Mouse (Mus musculus) liver, embryonic 14.5 days (tissue): ENCODE results near the gene Ugt1a6a. TPM values are rescaled to one million over a fixed set of nuclear protein-coding genes. Genes with fewer than 3 reads are reported as not detected.
"Not testable (repeated sequence)": the region's sequence is repeated elsewhere in the genome, so short reads cannot be mapped to it uniquely, and the experiment has no call there.

ENCODE experiments used
- ATAC-seq: fragments of 200-750 bp; cut with Nextera tagmentation; 2 replicates; pipeline ENCODE4 v1.8.0; 2017; ENCODE audit warnings: moderate number of reproducible peaks, mild to moderate bottlenecking, moderate library complexity; ENCODE audit not compliant: insufficient read depth
- DNase-seq, 3 experiments: peaks; one replicate each; pipeline ENCODE4 v3.0.0-alpha.2; 2012 to 2013; ENCODE audit warnings: low read depth in 3 of 3, low spot score in 3 of 3
- H3K27ac ChIP-seq: fragments of 300-500 bp; sonication (generic); 2 replicates; pipeline ENCODE4 v1.5.1; 2014; ENCODE audit warnings: moderate library complexity, mild to moderate bottlenecking, control low read depth, inconsistent platforms
- H3K27me3 ChIP-seq: fragments of 300-500 bp; sonication (generic); 2 replicates; pipeline ENCODE4 v1.6.1; 2014; ENCODE audit warnings: mild to moderate bottlenecking, low read length, moderate library complexity; ENCODE audit not compliant: control insufficient read depth, insufficient read depth
- H3K36me3 ChIP-seq: fragments of 300-500 bp; sonication (generic); replicated peaks from 2 replicates; pipeline ENCODE4 v1.6.1; 2014; ENCODE audit warnings: low read depth; ENCODE audit not compliant: control insufficient read depth, insufficient read depth
- H3K4me1 ChIP-seq, 2 experiments: fragments of 200-500 bp in 1 of 2; fragments of 300-500 bp in 1 of 2; sonication (generic) in 1 of 2; replicated peaks; 2 replicates each; pipeline ENCODE4 v1.6.1; 2012 to 2014; ENCODE audit warnings: antibody characterized with exemption in 1 of 2, inconsistent platforms in 1 of 2, low read length in 1 of 2; ENCODE audit not compliant: control insufficient read depth in 2 of 2, insufficient read depth in 2 of 2
- H3K4me2 ChIP-seq: fragments of 300-500 bp; sonication (generic); 2 replicates; pipeline ENCODE4 v1.6.1; 2014; ENCODE audit warnings: low read depth, mild to moderate bottlenecking, control low read depth, moderate library complexity
- H3K4me3 ChIP-seq, 2 experiments: fragments of 200-500 bp in 1 of 2; fragments of 300-500 bp in 1 of 2; sonication (generic) in 1 of 2; 2 replicates each; pipeline ENCODE4 v1.5.1; 2012 to 2014; ENCODE audit warnings: low read depth in 2 of 2, low read length in 2 of 2, mild to moderate bottlenecking in 2 of 2, control low read depth in 1 of 2, inconsistent platforms in 1 of 2, moderate library complexity in 1 of 2; ENCODE audit not compliant: insufficient read depth in 1 of 2
- H3K9ac ChIP-seq: fragments of 300-500 bp; sonication (generic); replicated peaks from 2 replicates; pipeline ENCODE4 v1.6.1; 2014; ENCODE audit warnings: mild to moderate bottlenecking, control low read depth, moderate library complexity
- H3K9me3 ChIP-seq: fragments of 300-500 bp; sonication (generic); 2 replicates; pipeline ENCODE4 v1.6.1; 2016; ENCODE audit warnings: low read length, mixed read lengths; ENCODE audit not compliant: control insufficient read depth
- CTCF ChIP-seq: IDR thresholded peaks from 2 replicates; pipeline ENCODE4 v1.5.1; 2016; ENCODE audit warnings: antibody characterized with exemption, low read depth, control low read depth
- EP300 ChIP-seq: IDR thresholded peaks from 2 replicates; pipeline ENCODE4 v1.6.1; 2016; ENCODE audit warnings: antibody characterized with exemption, low read depth
- WGBS: fragments of 180-500 bp; shearing (Covaris S2); extraction: QIAGEN DNeasy Blood & Tissue Kit; methylation state at CpG from one replicate; pipeline ENCODE4 v1.1.7; 2014; ENCODE audit not compliant: insufficient replicate concordance; 5-methylcytosine and 5-hydroxymethylcytosine counted together
- polyA plus RNA-seq, 2 experiments: library from polyadenylated mRNA; depleted of rRNA in 1 of 2; stranded (reverse) in 1 of 2; unstranded in 1 of 2; fragments of >200 nt; fragmentation: Nextera tagmentation in 1 of 2; extraction: Ambion mirVana in 1 of 2; gene quantifications; 2 replicates each; pipeline versions ENCODE4 v1.2.1 to v1.2.3; 2012 to 2014

Ugt1a6a gene
- polyA plus RNA-seq, 2 experiments: 3.6 to 7.1 TPM

- TF ChIP-seq EP300 (no peak), CTCF (no peak)
- no peak overlapping the region for H3K4me2 ChIP-seq
- no peak overlapping the region for H3K9ac ChIP-seq
- whole genome bisulfite sequencing: 37% methylated on average over 4 of the region's 4 CpGs
- H3K4me3 ChIP-seq: no peak overlapping the region
- DNase-seq: no peak
- H3K36me3 ChIP-seq: no peaks in the 10 kb centered on the region
- peaks cover 11% of the 10 kb centered on the region for H3K9me3 ChIP-seq
- ATAC-seq: no peak
- H3K27ac ChIP-seq: no peak overlapping the region
- no peaks in the 10 kb centered on the region for H3K4me1 ChIP-seq
- H3K27me3 ChIP-seq: no peaks in the 10 kb centered on the region
Measured at GRCm38 (mm10) chr1:88218591-88218990, 84.0 kb downstream of the Ugt1a6a start.

DNA sequence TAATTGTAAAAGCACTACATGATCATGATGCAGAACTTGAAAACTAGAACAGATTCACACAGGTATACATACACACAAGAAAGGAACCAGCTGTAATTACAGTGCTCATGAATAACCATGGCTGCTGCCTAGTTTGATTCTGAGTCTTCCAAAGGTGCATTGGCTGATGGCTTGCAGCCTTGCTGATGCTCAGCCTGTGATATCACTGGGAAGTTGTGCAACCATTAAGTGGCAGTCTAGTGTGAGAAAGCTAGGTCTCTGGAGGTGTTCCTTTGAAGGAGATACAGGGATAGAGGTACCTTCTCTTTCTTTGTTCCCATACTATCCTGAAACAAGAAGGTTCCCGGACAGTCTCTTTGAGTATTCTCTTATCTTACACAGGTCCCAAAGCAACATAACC is 84.4 kb downstream of the Ugt1a6a start:
- H3K9me3 ChIP-seq: peaks cover 7% of the 10 kb centered on the region

DNA sequence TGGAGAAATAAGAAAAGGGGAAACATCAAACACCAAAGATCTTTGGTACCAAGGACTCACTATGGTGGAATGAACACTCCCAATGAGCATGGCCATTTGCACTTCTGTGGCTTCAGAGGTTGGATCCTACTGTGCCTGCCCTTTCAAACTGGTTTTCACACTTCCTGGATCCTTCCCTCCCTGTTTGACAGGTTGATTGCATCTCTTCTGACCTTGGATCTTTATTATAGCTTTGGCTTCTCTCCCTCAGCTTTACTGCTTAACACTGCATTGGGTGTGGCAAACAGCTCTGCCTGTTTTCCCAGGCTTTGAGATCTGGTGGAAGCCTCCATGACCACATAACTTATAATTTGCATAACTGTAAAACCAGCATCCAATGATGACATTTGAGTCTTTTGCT is 85.7 kb downstream of the Ugt1a6a start:
- ATAC-seq (no peak), DNase-seq (no peak)
- Histone ChIP-seq H3K27me3 (no peaks in the 10 kb centered on the region), H3K4me3 (no peak overlapping the region), H3K4me2 (no peak overlapping the region), H3K9me3 (peaks cover 4% of the 10 kb centered on the region), H3K36me3 (no peaks in the 10 kb centered on the region), H3K27ac (no peak overlapping the region), H3K9ac (no peak overlapping the region), H3K4me1 (no peaks in the 10 kb centered on the region)
- TF ChIP-seq EP300 (no peak), CTCF (no peak)

More for the DNA sequence above, 84.4 kb downstream of the Ugt1a6a start:
- 7% methylated on average over 1 of the region's 1 CpGs for WGBS
- Histone ChIP-seq H3K4me3 (no peak overlapping the region), H3K9ac (no peak overlapping the region), H3K36me3 (no peaks in the 10 kb centered on the region), H3K27ac (no peak overlapping the region), H3K4me2 (no peak overlapping the region), H3K4me1 (no peaks in the 10 kb centered on the region), H3K27me3 (no peaks in the 10 kb centered on the region)
- ATAC-seq: no peak
- TF ChIP-seq EP300 (no peak), CTCF (no peak)
- DNase-seq: no peak

DNA sequence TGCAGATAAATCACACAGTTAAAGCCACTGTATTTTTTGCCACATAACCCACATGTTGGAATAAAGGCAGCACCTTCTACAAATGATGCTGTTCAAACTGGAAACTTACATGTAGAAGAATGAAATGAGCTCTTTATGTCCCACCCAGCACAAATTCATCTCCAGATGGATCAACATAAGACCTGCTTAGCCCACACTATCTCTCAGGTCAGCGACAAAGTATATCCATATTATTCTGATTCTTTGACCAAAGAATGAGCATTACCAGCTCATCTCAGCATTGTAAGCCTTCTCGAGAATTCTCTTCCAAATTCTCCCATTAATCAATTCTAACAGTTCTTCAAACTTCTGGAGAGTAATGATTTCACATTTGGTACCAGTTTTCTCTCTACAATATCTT is 87.6 kb downstream of the Ugt1a6a start:
- Histone ChIP-seq H3K36me3 (no peaks in the 10 kb centered on the region), H3K4me3 (no peak overlapping the region), H3K27ac (no peak overlapping the region), H3K4me2 (no peak overlapping the region), H3K4me1 (no peaks in the 10 kb centered on the region), H3K27me3 (no peaks in the 10 kb centered on the region), H3K9ac (no peak overlapping the region), H3K9me3 (peaks cover 2% of the 10 kb centered on the region)
- WGBS: 29% methylated on average over 2 of the region's 2 CpGs
- TF ChIP-seq EP300: no peak
- no peak for TF ChIP-seq CTCF
- DNase-seq (no peak), ATAC-seq (no peak)

GRCm38 (mm10) chr1:88223011-88223515 is 88.5 kb downstream of the Ugt1a6a start:
- H3K4me2 ChIP-seq, H3K9me3 ChIP-seq, ATAC-seq, H3K4me1 ChIP-seq, H3K9ac ChIP-seq, H3K36me3 ChIP-seq, H3K4me3 ChIP-seq, DNase-seq, H3K27me3 ChIP-seq, H3K27ac ChIP-seq: not testable (repeated sequence)

DNA sequence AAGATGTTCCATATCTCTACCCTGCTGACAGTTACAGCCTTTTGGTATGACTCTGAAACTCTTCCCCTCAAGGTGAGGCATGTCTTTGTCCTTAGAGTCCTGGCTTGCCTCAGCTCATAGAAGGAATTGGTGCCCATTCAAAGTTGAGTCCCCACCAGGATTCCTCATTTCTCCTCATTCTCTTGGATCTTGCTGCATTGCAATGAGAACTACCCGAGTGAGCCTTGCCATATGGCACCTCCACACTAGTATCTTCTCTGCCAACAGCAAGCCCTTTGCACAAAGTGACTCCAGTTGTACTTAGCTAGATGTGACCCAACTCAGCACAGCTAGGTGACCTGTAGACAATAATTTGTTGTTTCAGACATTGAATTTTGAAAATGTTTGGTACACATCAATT is 89.0 kb downstream of the Ugt1a6a start:
- WGBS: 21% methylated on average over 1 of the region's 1 CpGs
- TF ChIP-seq EP300: no peak
- TF ChIP-seq CTCF: no peak
- H3K27ac ChIP-seq: no peak overlapping the region
- no peaks in the 10 kb centered on the region for H3K4me1 ChIP-seq
- peaks cover 2% of the 10 kb centered on the region for H3K9me3 ChIP-seq
- ATAC-seq: no peak
- no peaks in the 10 kb centered on the region for H3K36me3 ChIP-seq
- no peak for DNase-seq
- no peak overlapping the region for H3K9ac ChIP-seq
- no peak overlapping the region for H3K4me3 ChIP-seq
- H3K4me2 ChIP-seq: no peak overlapping the region
- no peaks in the 10 kb centered on the region for H3K27me3 ChIP-seq
